Mouse (Mus musculus): ENCODE data around the gene Trmt13.

DNA sequence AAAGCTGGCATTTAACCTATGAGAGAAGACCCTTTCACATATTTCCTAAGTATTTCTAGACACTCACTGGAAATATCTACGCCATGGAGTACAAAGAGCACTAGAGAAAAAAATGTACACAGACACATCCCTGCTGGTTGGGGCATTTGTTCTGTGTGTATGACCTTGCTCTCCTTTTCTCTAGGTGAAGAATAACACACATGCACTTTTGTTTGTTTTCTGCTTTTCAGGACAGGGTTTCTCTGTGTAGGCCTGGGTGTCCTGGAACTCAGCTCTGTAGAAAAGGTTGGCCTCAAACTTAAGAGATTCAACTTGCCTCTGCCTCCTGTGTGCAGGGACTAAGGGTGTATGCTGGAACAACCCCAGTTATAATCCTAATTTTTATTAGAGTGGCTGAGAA lies 32.0 kb upstream of the Trmt13 start:
- TF ChIP-seq CTCF (IDR thresholded peaks at IDR 0.05; ENCODE audit: low read depth, low read length) (no peak), GATA1 (IDR thresholded peaks at IDR 0.05; ENCODE audit: borderline replicate concordance, low read length) (no peak)
